Mouse (Mus musculus): ENCODE results near the gene Ptchd4.
A peak's percentile ranks its signal among the peaks of the same experiment; 100 is the strongest.

The Ptchd4 gene

GRCm38 (mm10) chr17:42315669-42316611 lies at the start of gene Ptchd4:
Gene Ptchd4, plus strand, starts transcription at chr17:42315947.
- DNase-seq, result peak; percentile 58 to 66

GRCm38 (mm10) chr17:42276861-42277260 lies 38.9 kb upstream of the Ptchd4 start:
- DNase-seq, result no peak

GRCm38 (mm10) chr17:42284391-42284790 lies 31.4 kb upstream of the Ptchd4 start:
- DNase-seq, result peak; percentile 37 to 46

GRCm38 (mm10) chr17:42286255-42286654 lies 29.5 kb upstream of the Ptchd4 start:
- DNase-seq, result peak; percentile 23 to 30

GRCm38 (mm10) chr17:42290341-42290740 lies 25.4 kb upstream of the Ptchd4 start:
- DNase-seq, result peak; percentile 36 to 41

GRCm38 (mm10) chr17:42291793-42292192 lies 24.0 kb upstream of the Ptchd4 start:
- no peak for DNase-seq

- peak; percentile 59 to 62 for DNase-seq
Measured at GRCm38 (mm10) chr17:42297986-42298385, 17.8 kb upstream of the Ptchd4 start.

GRCm38 (mm10) chr17:42299681-42300080 lies 16.1 kb upstream of the Ptchd4 start:
- DNase-seq, result no peak

- no peak for DNase-seq
Measured at GRCm38 (mm10) chr17:42303062-42303577, 12.6 kb upstream of the Ptchd4 start.

- no peak for DNase-seq
Measured at GRCm38 (mm10) chr17:42304262-42304661, 11.5 kb upstream of the Ptchd4 start.

- no peak for DNase-seq
Measured at GRCm38 (mm10) chr17:42307001-42307400, 8.7 kb upstream of the Ptchd4 start.

- DNase-seq, result no peak
Measured at GRCm38 (mm10) chr17:42310136-42310535, 5.6 kb upstream of the Ptchd4 start.

GRCm38 (mm10) chr17:42316612-42316982 lies 850 bp downstream of the Ptchd4 start:
- DNase-seq, result peak; percentile 68 to 70

GRCm38 (mm10) chr17:42335787-42336186 lies 20.0 kb downstream of the Ptchd4 start:
- peak; percentile 40 to 62 for DNase-seq

- DNase-seq, result peak; percentile 20 to 45
Measured at GRCm38 (mm10) chr17:42336571-42336970, 20.8 kb downstream of the Ptchd4 start.

- no peak for DNase-seq
Measured at GRCm38 (mm10) chr17:42346027-42346426, 30.3 kb downstream of the Ptchd4 start.

GRCm38 (mm10) chr17:42358481-42358880 lies 42.7 kb downstream of the Ptchd4 start:
- no peak for DNase-seq

GRCm38 (mm10) chr17:42363085-42363710 lies 47.5 kb downstream of the Ptchd4 start:
- DNase-seq, result no peak

- no peak for DNase-seq
Measured at GRCm38 (mm10) chr17:42364716-42365115, 49.0 kb downstream of the Ptchd4 start.

GRCm38 (mm10) chr17:42374881-42375280 lies 59.1 kb downstream of the Ptchd4 start:
- no peak for DNase-seq

GRCm38 (mm10) chr17:42393086-42393485 lies 77.3 kb downstream of the Ptchd4 start:
- DNase-seq, result no peak

GRCm38 (mm10) chr17:42395299-42395698 lies 79.6 kb downstream of the Ptchd4 start:
- DNase-seq, result no peak

GRCm38 (mm10) chr17:42418449-42418848 lies 102.7 kb downstream of the Ptchd4 start:
- peak; percentile 51 to 64 for DNase-seq

GRCm38 (mm10) chr17:42427961-42428360 lies 112.2 kb downstream of the Ptchd4 start:
- DNase-seq, result no peak
